19 mouse cellular contexts compared by ENCODE assay signal in genomic region chr11:22852510-22852909, GRCm38 (mm10). TPM values are rescaled to one million over a fixed set of nuclear protein-coding genes. Genes with fewer than 3 reads are reported as not detected.
DNase-seq lines count a peak whose midpoint lies in the region; ATAC-seq and TF ChIP-seq lines count a peak whose summit lies in the region.
"Had no signal": no experiment of that assay in that cellular context is flagged by ENCODE, and none has a peak within 500 bp of the region (broad histone marks: within the 10 kb centered on the region; RNA-seq: fewer than 3 reads in every experiment).

No protein-coding gene starts in this region.

- peaks cover 98% of the 10 kb centered on the region for H3K4me1 ChIP-seq in E14TG2a.4 (replicated peaks; ENCODE audit: low read depth, low read length)
- H3K4me1 ChIP-seq: hindbrain, embryonic 10.5 days; midbrain, embryonic 12.5 days had no signal

- peak; percentile 59 for ATAC-seq in inflammation-experienced regulatory T-cells, adult 6 months
- ATAC-seq: intestine, postnatal 0 days had no signal

- peak overlapping the region; percentile 67 for H3K27ac ChIP-seq in layer of hippocampus, adult 2 months
- H3K27ac ChIP-seq: embryonic facial prominence, embryonic 13.5 days; heart, embryonic 10.5 days; hindbrain, embryonic 10.5 days; midbrain, embryonic 12.5 days; neural tube, embryonic 12.5 days had no signal

- H3K36me3 ChIP-seq in E14TG2a.4 (ENCODE audit: insufficient read depth, low read length), result peaks cover 38% of the 10 kb centered on the region
- H3K36me3 ChIP-seq: embryonic facial prominence, embryonic 13.5 days; heart, embryonic 10.5 days; hindbrain, embryonic 10.5 days; midbrain, embryonic 12.5 days; neural tube, embryonic 12.5 days had no signal

- no peak overlapping the region for H3K4me3 ChIP-seq in layer of hippocampus, adult 2 months
- H3K4me3 ChIP-seq in E14TG2a.4 (replicated peaks; ENCODE audit: low read length), result peak overlapping the region; percentile 61
- H3K4me3 ChIP-seq: embryonic facial prominence, embryonic 13.5 days; heart, embryonic 10.5 days; hindbrain, embryonic 10.5 days; midbrain, embryonic 12.5 days; neural tube, embryonic 12.5 days had no signal

- TF ChIP-seq CTCF in layer of hippocampus, adult 2 months (conservative IDR thresholded peaks at IDR 0.05), result no peak
- no peak for TF ChIP-seq CTCF in E14TG2a.4 (conservative IDR thresholded peaks at IDR 0.05; ENCODE audit: low read length)

- no peaks in the 10 kb centered on the region for H3K9me3 ChIP-seq in E14TG2a.4 (ENCODE audit: low read length)
- H3K9me3 ChIP-seq: embryonic facial prominence, embryonic 13.5 days; heart, embryonic 10.5 days; hindbrain, embryonic 10.5 days; midbrain, embryonic 12.5 days; neural tube, embryonic 12.5 days had no signal

- DNase-seq in layer of hippocampus, adult 2 months (ENCODE audit: low spot score in 2 of 2), result no peak
- no peak for DNase-seq in layer of hippocampus, adult 9-10 months (ENCODE audit: low spot score)
- peak; percentile 40 for DNase-seq in 416B (ENCODE audit: low read depth)
- DNase-seq in frontal cortex, postnatal 36 days (ENCODE audit: low spot score in 2 of 2), result no peak
- no peak for DNase-seq in frontal cortex, adult 2 months (ENCODE audit: extremely low spot score in 1 of 2, low spot score in 1 of 2)
- no peak for DNase-seq in right cerebral cortex, postnatal 14 days
- DNase-seq: adrenal gland, adult 2 months; cerebellum, postnatal 25 days; kidney, postnatal 25 days; retina, postnatal 1 day; spleen, adult 18-20 months had no signal

- no peaks in the 10 kb centered on the region for H3K27me3 ChIP-seq in E14TG2a.4 (ENCODE audit: insufficient read depth, low read length)

RNA-seq across cellular contexts. Expression of gene B3gnt2, which starts 8.3 kb away (rescaled TPM):
- 10 to 100 TPM; 12.8 to 18.3 TPM for total RNA-seq in layer of hippocampus, adult 2 months (2021)
- polyA plus RNA-seq in inflammation-experienced regulatory T-cells, adult 6 months (2017; shearing (Covaris generic)), result 10 to 100 TPM in 1 of 3 experiments, 1 to 10 TPM in 2; 5.8 to 12.1 (median 7.6) TPM
- polyA plus RNA-seq in frontal cortex, adult 2 months (2012; rRNA removed), result 9.7 and 11.2 TPM in 2 replicates
